Mouse (Mus musculus): Measurements from ENCODE around the gene BC048671. TPM values are rescaled to one million over a fixed set of nuclear protein-coding genes. Genes with fewer than 3 reads are reported as not detected.

BC048671 gene
- not detected in 2 replicates for total RNA-seq (2014; fragmentation: Nextera tagmentation)
- total RNA-seq (2017), result not detected in 2 replicates

DNA sequence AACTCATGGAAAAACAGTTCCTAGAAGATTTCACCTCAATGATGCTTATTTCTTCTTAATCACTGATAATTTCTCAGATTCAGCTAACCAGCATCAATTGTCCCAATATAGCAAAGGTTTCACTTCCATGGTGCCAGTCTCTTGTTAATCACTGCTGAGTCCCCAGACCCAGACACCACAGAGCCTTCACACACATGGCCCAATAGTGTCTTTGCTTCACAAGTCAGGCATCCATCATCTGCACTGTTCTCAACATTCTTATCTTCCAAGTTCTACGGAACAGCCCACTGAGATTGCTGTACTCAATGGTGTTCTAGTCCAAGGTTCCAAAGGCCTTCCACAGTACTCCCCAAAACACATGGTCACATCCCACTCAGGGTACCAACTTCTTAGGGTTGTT, at the start of gene BC048671:
Gene BC048671 (plus strand): TSS at position 301 of the 400 bp plus-strand sequence.
- ATAC-seq (replicated peaks; ENCODE audit: low FRiP score, low TSS enrichment, poor library complexity, severe bottlenecking), result no peak

DNA sequence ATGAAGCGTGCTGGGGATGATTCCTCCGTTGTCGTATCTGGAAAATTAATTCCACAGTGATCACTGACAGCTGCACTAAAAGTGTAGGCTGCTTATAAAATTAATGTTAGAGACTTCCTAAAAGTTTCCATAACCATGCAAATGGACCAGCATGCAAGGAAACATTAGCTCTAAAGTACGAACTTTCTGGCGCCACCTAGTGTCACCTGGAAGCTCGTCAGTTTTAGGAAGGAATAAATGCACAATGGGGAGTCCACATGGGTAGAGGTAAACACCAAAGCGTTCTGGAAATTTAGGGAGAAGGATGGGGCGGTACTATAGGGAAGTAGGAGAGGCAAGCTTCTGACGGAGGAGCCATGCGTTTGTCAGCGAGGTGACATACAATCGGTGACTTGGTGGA, 12.8 kb upstream of the BC048671 start:
- ATAC-seq (replicated peaks; ENCODE audit: low FRiP score, low TSS enrichment, poor library complexity, severe bottlenecking), result no peak

DNA sequence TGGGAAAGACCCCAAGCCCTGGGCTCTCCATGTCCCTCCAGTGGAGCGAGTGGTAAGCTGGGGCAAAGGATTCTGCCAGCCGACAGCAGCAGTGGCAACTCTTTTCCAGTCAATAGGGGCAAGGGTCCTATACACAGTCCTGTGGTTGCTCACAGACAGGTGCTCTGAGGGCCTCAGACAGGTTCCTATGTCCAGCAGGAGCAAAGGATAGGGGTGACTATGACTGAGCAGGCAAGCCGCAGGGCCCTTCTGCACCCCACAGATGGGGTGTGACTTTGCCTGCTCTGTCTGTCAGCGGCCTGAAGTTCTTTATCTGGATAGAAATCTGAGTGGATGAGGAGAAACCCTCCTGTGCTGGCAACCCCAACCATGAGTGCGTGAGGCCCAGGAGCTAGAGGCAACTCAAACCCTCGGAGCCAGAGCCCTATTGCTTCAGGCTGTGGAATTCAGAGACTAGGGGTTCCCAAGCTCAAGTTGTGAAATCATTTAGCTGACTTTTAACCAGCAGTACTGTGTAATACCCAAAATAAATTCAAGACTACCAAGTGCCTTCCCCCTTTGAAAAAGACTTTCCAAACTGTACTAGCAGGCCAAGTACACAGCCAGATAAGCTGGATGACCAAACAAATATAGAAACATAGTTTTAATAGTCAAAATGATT, 5.4 kb downstream of the BC048671 start:
- no peak for ATAC-seq (replicated peaks; ENCODE audit: low FRiP score, low TSS enrichment, poor library complexity, severe bottlenecking)

DNA sequence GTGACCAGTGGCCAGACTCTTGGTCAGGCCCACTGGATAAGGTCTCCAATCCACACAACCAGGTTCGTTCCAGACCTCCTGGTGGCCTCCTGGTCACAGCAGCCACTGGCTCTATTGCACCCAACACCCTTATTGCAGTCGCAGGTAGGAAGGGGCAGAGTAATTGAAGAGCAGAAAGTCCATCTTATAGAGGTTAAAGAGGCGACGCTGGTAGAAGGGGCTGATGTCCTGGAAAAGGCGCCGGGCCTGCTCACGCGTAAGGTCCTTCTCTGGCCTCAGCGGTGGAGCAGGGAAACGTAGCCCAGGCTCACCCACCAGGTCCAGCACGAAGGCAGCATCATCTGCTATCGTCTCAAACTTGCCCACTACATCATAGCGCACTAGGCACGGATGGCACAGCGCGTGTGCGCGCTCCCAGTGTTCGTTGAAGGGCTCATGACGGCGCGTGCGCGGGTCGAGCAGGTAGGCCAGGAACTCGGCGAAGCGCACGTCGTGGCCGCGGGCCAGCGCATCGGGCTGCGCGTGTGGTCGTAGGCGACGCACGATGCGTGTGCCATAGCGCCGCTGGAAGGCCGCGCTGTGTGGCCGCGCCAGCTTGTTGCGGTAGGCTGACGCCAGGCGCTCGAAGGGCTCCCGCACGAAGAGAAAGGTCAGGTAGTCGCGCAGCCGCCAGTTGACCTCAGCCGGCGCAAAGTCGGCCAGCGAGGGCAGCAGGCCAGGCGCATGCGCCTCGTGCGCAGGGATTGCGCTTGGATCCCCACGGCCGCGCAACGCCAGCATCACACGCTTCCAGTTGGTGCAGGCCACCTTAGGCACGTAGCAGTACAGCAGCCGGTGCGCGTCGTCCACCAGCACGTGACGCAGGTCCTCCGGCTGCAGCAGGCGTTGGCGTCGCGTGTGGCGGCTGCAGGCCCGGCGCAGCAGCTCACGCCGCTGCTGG, 8.1 kb downstream of the BC048671 start:
- no peak for ATAC-seq (replicated peaks; ENCODE audit: low FRiP score, low TSS enrichment, poor library complexity, severe bottlenecking)

DNA sequence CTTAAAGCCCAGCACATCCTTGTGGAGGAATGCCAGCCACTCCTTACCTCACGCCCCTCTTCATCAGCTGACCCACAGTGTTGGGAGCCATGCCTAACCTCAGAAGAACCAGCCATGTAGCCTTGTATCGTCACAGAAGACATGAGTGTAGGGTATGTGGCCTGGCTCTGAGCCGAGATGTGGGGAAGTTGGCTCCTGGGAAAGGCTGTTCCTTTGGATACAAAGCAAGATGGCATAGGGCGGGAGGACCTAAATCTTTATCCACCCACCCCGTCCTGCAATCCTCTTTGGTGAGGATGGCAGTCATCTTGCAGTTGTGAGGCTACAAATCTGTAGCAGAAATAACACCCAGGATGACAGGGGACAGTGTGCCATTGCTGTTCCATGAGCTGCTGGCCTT, 14.9 kb downstream of the BC048671 start:
- ATAC-seq (replicated peaks; ENCODE audit: low FRiP score, low TSS enrichment, poor library complexity, severe bottlenecking), result no peak

DNA sequence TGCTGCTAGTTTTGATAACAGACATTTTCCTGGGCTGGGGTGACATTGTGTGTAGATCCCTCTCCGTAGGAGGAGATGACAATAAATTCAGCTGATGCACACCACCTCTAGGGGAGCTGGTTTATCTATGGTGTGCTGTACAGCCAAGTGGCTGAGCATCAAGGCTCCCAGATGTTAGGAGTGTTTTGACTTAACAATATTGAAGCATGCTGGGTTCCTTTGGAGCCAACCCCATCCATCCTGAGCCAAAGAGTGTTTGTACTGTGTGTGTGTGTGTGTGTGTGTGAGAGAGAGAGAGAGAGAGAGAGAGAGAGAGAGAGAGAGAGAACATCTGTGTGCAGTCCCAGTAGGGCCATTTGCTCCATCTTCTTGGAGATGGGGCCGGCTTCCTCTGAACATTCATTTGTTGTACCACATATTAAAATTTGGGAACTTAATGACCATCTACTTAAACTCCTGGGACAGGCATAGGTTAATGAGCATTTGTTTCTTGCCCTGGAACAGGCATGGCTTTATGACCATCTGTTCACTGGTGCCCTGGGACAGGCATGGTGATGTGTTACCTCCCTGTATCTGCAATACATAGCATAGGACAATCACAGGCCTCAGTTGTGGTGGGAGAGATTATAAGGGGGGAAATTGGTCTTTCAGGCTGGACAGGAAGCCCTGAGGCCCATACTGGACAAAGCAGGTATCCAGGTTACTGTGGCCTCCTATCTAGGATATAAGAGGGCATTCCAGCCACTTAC, 16.7 kb downstream of the BC048671 start:
- no peak for ATAC-seq (replicated peaks; ENCODE audit: low FRiP score, low TSS enrichment, poor library complexity, severe bottlenecking)

DNA sequence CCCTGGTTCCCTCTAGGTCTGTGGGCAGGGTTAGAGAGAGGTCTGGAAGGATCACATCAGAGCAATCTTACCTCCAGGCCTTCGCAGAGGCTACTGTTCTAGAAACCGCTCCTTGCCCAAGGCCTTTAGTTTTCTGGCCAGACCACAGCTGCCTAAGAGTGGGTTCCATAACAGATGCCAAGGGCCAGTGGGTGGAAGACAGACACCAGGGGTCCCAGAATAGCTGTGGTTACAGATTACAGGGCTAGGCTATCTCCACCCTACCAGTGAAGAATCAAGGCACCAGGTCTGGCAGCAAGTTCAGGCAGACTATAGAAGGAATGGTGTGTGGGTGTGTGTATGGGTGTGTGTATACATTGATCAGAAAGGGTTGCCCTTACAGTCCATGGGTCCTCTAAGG, 18.0 kb downstream of the BC048671 start:
- ATAC-seq (replicated peaks; ENCODE audit: low FRiP score, low TSS enrichment, poor library complexity, severe bottlenecking), result no peak

DNA sequence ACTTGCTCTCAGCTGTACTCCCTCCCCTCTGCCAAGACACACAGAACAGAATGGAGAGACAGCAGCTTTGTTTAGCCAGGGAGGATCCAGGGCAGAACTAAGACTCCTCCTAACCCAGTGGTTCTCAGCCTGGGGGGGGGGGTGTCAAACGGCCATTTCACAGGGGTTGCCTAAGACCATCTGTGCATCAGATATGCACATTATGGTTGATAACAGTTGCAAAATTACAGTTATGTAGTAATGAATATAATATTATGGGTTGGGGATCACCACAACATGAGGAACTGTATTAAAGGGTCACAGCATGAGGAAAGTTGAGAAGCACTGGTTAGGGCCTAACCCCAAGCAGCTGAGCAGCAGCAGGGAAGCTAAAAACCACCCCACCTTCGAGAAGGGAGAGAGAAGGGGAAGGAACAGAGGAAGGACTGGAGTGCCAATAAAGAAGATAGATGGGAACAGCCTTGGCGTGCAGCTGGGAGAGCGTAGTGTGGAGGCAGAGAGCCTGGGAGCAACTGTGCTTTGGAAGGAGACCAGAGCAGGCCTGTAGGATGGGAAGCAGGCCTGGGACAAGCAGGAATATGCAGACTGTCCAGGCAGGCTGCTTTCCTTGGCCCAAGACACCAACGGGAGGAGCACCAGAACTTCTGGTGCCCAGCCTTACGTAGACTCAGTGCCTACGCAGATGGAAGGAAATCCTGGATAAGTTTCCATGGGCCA, 18.6 kb downstream of the BC048671 start:
- ATAC-seq (replicated peaks; ENCODE audit: low FRiP score, low TSS enrichment, poor library complexity, severe bottlenecking), result no peak

DNA sequence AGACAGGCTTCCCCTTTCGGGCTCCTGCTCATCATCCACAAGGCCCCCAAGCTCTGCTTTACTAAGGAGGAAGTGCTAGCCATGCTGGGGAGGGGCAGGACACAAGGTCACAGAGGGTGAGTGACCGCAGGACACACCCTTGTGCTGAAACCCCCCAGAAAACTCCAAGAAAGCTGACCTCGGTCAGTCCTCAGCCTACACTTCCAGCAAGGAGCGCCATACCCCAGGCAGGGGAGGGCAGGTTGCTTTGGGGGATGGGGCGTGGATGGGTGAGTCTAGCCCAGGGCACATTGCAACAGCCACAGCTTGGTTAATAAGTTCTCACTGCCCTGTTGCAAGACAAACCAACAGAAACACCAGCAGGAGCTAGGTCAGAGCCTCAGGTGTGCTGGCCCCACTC, 19.4 kb downstream of the BC048671 start:
- no peak for ATAC-seq (replicated peaks; ENCODE audit: low FRiP score, low TSS enrichment, poor library complexity, severe bottlenecking)

DNA sequence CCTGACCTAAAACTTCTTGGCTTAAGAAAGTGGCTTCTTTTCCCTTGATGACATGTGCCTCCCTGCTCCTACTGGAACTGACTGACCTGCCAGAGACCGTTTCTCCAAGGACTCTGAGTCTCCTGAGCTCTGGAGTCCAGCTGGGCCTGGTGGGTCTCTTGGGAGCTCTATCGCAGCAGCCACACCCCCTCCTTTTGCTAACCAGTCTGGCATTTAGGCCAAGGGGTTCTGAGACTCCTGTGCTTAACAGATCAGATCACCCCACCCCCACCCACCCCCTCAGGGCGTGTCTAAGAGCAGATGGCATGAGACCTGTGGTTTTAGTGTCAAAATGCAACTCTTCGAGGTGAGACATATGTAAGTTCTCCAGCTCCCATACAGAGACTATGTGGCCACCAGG, 20.8 kb downstream of the BC048671 start:
- ATAC-seq (replicated peaks; ENCODE audit: low FRiP score, low TSS enrichment, poor library complexity, severe bottlenecking), result no peak

DNA sequence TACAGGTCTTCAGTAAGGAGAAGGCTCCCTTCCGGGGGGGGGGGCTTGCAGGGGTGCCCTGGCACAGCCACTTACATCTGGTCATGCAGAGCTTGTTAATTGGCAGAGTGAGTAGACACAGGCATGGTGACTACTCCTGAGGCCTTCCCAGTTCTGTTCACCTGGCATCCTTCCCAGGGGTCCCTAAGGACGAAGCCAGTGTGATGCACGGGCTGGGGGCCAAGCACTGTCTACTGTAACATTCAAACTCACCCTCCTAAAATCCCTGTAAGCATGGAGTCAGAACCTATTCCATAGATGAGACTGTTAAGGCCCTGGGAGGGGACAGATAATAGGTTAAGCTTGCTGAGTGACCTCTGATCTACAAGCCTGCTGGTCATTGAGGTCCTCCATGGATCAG, 23.0 kb downstream of the BC048671 start:
- no peak for ATAC-seq (replicated peaks; ENCODE audit: low FRiP score, low TSS enrichment, poor library complexity, severe bottlenecking)

DNA sequence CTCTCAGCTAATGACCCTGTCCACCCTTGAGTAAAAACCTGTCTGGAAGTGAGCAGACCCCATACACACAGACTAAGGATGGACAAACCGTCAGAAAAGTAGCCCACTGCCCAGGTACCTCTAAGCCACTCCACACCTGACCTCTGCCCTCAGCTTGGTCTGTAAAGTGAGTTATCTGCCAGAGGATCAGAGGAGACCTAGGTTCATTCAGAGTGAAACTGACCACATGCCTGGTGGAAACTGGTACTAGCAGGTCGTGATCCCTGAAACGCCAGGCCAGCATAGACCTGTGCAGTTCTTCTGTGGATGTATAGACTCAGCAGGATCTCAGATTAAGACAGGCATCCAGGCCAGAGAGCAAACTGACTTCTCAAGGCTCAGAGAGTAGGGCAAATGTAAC, 23.4 kb downstream of the BC048671 start:
- ATAC-seq (replicated peaks; ENCODE audit: low FRiP score, low TSS enrichment, poor library complexity, severe bottlenecking), result no peak

DNA sequence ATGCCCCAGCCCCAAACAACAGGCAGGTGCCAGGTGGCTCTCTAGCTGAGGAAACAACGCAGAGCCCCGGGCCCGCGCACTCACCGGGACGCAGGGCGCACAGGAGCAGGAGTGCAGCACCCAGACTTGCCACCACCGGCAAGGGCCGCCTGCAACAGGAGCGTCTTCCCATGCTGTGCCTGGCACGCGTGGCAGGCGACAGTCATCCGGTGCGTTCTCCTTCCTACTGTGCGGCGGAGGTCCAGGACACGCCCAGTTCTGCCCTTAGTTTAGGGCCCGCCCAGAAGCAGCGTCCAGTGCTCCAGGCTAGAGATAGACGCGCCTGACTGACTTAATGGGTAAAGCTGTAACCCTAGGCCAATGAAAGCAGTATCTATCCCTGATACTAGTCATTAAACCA, 24.0 kb downstream of the BC048671 start, which contains the start of gene Chst13:
Gene Chst13 (minus strand): TSS at position 195 of the 400 bp plus-strand sequence.
- 0 out of 2 replicates have a peak, but pooled peaks have one; percentile 39 for ATAC-seq (replicated peaks; ENCODE audit: low FRiP score, low TSS enrichment, poor library complexity, severe bottlenecking)

DNA sequence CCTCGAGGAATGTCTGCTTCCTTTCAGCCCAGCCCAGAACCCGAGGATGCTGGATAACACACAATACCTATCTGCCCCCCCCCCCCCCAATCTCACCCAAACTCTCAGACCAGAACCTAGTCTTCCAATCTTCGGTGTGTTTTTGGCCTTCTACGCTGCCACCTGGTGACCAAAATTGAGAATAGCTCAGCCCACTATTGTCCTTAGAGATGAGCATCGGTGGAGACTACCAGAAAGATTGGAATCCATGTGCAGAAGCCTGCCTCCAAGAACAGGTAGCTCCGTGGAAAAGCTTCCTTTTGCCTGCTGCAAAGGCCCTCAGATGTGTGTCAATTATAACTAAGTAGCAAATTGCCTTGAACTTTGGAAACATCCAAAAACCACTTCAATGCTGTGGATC, 26.7 kb downstream of the BC048671 start:
- ATAC-seq (replicated peaks; ENCODE audit: low FRiP score, low TSS enrichment, poor library complexity, severe bottlenecking), result no peak

DNA sequence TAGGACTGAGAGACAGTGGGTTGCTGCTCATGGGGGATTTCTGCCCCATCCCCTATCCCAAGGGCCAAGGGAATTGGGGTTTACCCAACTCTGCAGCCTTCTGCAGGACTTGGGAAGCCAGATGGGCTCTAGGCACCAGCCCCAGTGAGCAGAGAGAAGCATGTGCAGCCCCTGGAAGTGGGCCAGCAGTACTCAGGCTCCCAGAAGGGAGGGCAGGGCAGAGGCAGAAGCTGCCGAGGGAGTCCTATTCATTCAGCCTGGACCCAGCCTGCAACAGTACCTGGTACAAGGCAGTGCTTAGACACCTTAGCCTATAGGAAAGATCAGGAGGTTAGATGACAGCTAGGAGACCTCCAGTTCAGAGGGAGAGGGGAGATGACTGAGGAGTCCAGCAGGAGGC, 28.9 kb downstream of the BC048671 start:
- ATAC-seq (replicated peaks; ENCODE audit: low FRiP score, low TSS enrichment, poor library complexity, severe bottlenecking), result no peak

DNA sequence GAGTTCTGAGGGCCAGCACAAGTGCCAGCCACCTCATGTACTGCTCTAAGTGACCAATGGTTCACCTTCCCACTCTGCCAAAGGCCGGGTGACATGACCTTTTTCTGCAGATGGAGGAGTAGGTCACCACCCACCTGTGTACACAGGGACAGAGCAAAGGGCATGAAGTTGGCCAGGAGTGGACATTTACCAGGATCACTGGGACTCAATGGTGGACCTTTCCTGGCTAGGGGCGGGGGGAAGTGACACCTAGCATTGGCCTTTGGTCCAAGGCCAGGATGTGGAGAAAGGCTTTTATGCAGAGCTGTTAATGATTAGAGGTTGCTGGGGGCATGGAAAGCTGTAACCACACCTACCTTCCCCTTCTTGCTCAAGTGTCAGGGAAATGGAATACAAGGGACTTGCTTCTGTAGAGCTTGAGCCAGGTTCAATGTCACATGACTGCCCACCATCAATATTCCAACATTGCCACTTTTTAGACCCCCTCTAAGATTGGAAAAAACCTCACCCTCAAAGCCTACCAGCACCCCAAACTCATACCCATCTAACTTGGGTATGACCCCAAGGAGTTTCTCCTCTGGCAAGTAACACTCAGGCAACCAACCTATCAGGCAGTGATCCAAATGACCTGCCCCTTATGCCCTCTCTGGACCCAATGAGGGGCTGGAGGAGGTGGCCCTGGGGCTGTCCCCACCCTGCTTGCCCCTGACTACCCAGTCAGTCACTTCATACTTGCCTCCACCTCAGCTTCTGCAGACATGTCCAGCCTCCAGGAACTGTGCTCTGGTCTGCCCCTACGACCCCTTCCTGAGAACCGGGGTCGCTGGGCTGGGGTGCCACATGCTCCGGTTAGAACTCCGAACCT, 31.8 kb downstream of the BC048671 start, which contains the start of gene Uroc1:
Gene Uroc1 (plus strand): TSS at position 724 of the 865 bp plus-strand sequence.
- no peak for ATAC-seq (replicated peaks; ENCODE audit: low FRiP score, low TSS enrichment, poor library complexity, severe bottlenecking)

DNA sequence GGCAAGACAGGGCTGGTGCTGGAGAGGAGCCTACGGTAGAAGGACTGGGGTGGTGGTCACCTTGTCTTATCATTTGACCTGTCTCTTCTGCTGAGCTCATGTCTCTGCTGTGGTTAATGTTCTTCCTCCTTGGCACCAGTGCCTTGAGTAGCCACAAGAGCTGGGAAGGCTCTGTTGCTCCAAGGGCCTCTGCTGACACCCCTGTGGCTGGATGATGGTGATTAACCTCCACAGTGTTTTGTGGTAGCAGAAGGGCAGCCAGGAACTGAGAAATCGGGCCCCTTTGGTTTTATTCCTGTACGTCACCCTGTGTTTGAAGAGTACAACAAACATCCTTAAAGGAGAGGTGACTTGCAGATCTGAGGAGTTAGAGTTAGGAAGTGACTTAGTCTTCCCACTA, 33.2 kb downstream of the BC048671 start:
- ATAC-seq (replicated peaks; ENCODE audit: low FRiP score, low TSS enrichment, poor library complexity, severe bottlenecking), result no peak

DNA sequence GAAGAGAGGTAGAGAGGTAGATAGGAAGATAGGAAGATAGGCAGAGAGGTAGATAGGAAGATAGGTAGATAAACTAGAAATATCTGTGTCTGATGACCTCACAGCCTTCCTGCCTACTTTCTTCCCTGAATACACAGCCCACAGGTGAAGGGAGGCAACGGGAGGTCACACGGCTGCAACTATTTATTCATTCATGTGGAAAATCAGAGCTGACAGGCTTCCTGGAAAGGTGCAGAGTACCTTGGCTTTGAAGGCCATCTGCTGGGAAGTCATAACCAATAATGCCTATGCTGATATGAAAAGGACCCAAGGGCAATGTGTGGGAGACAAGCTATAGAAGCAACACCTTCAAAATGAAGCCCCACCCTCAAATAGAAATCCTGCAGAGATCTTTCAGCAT, 41.3 kb downstream of the BC048671 start:
- no peak for ATAC-seq (replicated peaks; ENCODE audit: low FRiP score, low TSS enrichment, poor library complexity, severe bottlenecking)

All from megakaryocyte-erythroid progenitor cell, adult 5-6 weeks (primary cell).